Mouse (Mus musculus) embryo, embryonic 9.5 days (tissue): ENCODE data around the gene Nes.
A peak's percentile ranks its signal among the peaks of the same experiment; 100 is the strongest.

Experiments used
- DNase-seq: peaks from one replicate; pipeline ENCODE4 v3.0.0-alpha.2; 2017; ENCODE audit errors: extremely low spot score

Nes gene

DNA sequence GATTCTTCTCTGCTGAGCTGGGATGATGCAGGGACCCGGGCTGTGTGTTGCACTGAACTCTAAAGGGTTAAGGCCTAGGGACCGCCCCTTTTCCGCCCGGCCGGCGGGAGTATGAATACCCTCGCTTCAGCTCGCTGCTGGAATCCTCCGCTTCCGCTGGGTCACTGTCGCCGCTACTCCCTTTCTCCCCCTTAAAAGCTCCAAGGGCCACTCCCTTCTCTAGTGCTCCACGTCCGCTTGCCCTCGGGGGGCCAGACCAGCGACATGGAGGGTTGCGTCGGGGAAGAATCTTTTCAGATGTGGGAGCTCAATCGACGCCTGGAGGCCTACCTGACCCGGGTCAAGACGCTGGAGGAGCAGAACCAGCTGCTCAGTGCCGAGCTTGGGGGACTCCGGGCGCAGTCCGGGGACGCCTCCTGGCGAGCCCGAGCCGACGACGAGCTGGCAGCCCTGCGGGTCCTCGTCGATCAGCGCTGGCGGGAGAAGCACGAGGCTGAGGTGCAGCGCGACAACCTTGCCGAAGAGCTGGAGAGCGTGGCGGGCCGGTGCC is at the start of gene Nes:
Nes (plus strand) TSS at position 140 of the 550 bp plus-strand sequence.
- DNase-seq, result peak; percentile 91

DNA sequence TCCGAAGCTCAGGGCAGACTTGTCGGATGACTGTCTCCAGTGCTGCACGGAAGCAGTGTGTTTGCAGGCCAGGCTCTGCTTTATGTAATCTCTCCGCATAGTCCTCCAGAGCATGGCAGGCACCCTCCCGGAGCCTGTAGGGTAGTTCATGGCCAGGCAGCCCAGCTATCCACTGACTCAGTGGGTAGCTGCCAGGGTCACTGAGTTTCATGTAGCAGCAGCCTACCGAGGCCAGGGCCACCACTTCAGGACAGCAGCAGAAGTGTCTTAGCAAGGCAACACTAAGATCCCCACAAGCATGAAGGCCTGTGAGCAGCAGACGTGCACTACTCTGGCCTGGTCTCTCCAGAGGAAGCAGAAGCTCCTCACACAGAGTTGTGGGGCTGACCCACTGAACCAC is 45.9 kb upstream of the Nes start:
- no peak for DNase-seq

DNA sequence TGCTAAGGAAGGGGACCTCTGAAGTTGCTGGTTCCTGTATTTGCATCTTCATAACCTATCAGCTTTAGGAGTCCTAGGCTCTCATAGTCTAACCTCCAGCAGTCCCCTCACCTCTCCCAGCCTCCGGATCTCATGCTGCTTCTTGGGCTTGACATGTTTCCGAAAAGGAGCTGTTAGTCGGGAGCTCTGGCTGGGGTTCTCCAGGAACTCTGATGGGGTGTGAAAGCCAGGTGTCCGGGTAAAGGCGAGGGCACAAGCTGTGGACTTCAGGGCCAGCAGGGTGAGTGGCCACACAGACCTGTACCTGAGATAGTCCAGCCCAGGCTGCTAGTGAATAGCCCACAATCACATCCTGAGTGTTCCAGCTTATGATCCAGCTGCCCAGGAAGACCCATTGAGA is 43.4 kb upstream of the Nes start:
- no peak for DNase-seq

DNA sequence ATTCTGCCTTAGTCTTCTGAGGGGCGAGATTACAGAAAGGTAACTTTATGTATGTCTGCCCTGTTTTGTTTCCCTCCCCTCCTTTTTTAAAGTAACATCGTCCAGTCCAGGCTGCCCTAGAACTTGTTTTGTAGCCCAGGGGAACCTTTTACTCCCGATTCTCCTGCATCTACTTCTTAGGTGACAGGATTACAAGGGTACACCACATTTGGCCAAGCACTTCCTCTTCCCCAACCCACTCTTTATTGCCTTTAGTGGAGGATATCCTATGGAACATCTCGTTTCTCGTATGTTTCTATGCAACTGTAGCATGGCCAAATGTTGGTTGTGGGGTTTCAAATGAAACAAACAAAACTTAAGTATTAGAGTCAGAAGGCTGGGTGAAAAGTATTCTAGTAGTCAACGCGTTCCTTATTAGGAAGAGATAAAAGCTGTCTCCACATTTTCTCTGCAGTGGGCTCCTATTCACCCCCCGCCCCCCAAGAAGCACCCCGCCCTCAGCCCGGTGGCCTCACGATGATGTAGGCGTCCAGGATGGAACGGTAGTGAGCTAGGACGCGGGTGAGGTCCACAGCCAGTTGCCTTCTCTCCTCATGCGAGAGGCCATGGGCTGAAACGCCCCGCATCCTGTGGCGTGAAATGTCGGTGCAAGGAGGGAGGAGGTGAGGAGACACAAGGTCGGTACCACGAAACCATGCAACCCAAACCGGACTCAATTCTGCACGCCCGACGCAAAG is 41.4 kb upstream of the Nes start:
- DNase-seq, result no peak

DNA sequence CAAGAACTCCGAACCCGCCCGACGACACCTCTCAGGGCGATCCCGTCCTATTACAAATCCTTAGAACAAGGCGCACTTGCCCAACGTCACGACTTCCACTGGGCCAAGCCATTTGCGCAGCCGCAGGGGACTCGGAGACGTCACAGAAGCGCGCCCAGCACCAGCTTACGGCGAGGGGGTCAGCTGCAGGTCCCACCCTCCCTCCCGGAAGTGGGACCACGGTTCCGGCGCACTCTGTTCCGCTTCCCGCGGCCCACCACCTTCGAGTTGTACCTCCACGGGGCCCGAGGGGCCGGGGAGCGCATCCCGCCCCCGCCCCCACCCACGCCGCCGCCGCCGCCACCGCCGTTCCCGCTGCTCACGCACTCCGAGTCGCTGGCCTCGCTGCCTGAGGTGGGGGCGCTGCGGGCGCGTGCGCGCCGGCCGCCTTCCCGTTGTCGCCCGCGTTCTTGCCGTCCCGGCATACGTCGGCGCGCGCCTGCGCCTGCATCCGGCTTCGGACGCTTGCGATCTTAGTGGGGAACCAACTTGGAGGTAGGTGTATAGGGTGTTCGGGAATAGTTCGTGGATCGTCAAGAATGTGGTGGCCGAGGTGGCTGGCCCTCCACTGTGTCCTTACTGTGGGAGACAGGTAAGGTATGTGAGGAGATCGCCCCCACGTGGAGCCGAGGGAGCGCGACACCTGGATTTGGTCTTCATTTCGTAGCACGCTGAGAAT is 40.6 kb upstream of the Nes start, which contains the start of the genes Isg20l2 and Rrnad1:
Isg20l2 (plus strand) TSS at position 237 of the 718 bp plus-strand sequence.
Rrnad1 (minus strand) TSS at position 640 of the 718 bp plus-strand sequence.
- DNase-seq, result peak; percentile 97

DNA sequence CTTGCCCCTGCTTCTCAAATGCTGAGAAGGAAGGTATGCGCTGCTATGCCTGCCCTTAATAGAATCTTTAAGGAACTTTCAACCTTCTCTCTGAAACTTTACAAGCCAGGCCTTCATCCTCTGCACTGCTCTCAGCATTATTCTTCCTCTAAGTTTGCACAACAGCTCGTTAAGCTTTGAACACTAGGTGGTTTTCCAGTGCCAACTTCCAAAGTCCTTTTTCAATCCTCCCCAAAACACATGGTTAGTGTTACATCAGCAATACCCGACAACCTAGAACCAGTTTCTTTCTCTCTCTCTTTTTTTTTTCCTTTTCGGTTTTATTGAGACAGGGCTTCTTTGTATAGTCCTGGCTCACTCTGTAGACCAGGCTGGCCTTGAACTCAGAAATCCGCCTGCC is 36.9 kb upstream of the Nes start:
- no peak for DNase-seq

DNA sequence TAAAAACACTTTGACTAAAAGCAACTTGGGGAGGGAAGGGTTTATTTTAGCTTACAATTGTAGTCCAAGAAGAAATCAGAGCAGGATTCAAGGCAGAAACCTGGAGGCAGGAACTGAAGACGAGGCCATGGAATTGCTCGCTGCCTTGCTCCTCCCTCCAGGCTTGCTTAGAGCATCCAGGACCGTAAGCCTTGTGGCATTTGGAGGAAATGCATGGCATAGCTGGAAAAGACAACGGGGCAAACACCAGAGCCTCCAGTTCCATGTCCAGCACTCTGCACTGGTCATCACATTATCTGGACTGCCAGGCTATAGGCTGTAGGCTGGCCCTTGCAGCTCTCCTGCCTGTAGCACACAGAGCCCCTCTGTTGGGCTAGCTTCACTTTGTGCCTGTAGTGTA is 36.4 kb upstream of the Nes start:
- no peak for DNase-seq

DNA sequence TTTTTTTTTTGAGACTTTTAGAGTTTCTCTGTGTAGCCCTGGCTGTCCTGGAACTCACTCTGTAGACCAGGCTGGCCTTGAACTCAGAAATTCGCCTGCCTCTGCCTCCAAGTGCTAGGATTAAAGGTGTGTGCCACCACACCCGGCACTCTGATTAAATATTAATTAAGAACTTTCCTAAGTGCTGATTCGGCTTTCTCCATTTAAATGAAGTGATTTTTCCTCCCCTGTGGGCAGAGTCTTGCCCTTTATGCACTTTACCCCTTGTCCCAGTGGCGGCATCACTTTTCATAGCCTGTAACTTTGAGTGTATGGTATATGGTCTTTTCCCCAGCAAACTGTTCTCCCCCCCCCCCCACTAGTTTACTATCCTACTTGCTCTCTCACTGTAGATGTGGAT is 35.7 kb upstream of the Nes start:
- no peak for DNase-seq

DNA sequence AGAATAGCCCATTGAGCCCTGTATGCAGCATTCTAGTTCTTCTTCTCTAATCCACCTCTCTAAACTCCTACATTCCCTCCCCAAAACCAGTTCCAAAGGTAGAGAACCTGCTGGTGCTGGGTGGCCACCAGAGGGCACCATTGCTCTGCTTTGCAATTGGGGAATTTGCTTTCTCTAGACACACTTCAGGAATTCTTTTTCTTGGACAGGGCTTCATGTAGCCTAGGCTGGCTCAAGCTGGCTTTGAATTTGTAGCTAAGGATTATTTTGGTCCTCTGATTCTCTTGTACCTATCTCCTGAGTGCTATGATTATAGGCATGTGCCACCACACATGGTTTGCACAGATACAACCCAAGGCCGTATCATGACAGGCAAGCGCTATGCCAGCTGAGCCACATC is 35.1 kb upstream of the Nes start:
- DNase-seq, result peak; percentile 75

DNA sequence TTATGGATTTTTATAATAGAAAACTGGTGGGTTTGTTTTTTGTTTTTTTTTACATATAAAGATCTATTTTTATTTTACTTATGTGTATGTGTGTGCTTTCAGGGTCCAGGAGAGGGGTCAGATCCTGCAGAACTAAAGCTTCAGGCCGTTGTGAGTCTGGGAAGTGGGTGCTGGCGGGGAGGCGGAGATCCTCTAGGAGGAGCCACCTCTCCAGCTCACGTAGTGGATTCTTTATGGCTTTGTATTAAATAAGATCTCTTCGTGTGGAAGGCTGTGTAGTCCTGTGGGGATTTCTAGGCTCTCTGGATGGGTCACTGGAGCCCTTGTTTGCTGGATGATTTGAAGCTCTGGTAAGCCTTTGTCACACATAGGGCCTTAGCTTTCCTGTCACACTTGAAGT is 30.3 kb upstream of the Nes start:
- no peak for DNase-seq

DNA sequence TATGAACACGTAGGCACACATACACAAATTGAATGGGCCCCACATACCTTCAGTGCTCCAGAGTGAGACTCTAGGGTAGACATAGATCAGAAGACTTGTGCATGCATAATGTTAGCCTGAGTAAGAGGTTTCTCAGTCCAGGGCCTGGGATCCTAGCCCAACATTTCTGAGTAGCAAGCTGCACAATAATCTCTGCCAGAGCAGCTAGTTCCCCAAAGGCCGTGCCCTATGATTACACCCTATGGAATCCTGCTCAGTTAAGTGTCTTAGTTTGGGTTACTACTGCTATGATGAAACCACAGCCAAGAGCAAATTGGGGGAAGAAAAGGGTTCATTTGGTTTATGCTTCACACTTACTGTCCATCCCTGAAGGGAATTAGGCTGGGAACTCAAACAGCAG is 28.4 kb upstream of the Nes start:
- no peak for DNase-seq

DNA sequence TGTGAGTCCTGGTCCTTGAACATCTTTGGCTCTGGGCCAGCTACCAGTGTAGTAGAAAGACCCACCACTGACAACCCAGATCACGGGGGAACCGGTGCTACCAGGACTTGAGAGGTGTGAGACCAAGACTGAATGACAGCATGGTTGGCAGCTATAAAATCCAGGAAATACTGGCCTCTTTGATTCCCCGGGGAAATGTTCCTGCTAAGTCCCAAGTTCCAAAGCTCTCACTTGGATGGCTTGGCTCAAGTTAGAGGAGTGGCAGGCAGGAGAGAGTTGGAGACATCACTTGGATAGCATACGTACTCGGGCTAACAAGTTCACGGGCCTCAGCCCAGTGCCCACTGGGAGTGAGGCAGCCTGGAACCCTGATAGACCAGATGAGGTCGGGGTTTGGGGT is 27.3 kb upstream of the Nes start:
- DNase-seq, result no peak

DNA sequence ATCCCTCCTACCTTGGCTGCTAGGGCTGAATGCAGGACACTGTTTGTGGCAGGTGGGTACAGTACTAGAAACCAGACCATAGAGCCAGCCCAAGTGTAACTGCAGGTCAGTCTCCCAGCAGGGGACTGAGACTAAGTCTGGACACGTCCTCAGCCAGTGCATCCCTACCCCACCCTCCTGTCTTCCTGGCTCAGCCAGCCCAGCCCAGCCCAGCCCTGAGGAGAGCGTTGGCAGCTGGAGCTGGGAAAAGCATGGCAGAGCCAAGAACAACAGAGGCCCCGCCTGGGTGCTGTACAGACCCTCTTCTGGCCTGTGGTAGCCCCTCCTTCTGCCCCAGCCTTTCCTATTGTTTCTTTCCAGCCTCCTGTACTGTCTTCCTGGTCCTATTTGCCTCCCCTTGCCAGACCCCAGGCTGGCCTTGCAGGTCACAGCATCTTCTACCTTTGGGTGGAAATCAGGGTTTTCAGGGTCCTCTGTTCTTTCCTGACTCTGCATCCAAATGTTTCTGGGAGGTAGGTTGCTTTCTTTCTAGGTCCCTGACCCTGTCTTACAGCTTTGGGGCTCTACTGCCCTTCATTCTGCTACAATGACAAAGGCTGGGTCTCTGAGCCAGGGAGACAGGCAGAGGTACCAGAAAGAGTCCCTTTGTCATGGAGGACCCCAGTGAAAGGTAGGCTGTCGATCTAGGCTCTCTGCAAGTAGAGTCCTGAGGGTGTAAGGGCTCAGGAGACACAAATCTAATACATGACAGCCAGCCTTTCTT is 25.9 kb upstream of the Nes start:
- peak; percentile 32 for DNase-seq

DNA sequence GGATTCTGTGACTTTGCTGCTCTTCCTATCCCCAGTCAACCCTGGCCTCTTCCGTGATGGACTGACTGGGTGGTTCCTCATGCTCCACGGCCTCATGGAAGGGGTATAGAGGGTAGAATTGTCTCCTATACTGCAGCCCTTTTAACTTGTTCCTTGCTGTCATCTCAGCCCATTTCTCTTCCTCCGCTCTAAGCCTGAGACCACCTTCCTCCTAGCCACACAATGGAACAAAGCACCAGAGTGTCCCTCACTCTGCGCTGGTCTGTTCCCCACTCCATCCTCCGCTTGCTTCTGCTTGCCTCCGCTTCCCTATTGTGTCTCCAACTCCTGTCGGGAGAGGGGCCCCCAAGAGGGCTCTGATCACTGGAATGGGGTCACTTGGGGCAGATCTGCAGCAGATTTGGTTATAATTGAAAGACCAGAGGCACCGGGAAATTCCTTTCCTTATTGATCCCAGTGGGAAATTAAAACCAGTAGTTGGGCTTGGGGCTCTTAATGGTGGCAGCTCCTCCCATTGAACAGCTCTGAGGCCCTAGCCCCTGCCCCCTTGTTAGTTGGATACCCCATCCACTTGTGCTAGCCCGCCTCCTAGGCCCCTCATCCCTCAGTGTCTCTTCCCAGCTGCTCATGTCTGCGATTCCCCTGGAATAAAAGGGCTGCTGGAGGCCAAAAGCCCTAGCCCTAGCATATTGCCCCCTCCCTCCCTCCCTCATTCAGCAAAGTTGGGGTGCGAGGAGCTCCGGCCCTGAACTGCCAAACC is 24.9 kb upstream of the Nes start:
- DNase-seq, result peak; percentile 70

DNA sequence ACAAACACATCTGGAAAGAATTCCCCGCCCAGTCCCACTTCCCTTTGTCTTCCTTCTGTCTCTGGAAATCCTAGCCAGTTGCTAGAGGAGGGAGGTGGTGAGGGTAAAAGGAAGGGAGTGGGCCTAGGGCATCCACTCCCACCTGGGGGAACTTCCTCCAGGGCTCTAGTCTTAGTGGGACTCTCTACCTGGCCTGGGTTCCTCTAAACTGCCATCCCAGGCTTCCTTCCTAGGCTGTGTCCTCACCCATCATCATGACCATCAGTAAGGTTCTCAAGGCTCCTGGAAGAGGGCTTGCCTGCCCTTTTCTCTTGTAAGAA is 24.4 kb upstream of the Nes start:
- no peak for DNase-seq

DNA sequence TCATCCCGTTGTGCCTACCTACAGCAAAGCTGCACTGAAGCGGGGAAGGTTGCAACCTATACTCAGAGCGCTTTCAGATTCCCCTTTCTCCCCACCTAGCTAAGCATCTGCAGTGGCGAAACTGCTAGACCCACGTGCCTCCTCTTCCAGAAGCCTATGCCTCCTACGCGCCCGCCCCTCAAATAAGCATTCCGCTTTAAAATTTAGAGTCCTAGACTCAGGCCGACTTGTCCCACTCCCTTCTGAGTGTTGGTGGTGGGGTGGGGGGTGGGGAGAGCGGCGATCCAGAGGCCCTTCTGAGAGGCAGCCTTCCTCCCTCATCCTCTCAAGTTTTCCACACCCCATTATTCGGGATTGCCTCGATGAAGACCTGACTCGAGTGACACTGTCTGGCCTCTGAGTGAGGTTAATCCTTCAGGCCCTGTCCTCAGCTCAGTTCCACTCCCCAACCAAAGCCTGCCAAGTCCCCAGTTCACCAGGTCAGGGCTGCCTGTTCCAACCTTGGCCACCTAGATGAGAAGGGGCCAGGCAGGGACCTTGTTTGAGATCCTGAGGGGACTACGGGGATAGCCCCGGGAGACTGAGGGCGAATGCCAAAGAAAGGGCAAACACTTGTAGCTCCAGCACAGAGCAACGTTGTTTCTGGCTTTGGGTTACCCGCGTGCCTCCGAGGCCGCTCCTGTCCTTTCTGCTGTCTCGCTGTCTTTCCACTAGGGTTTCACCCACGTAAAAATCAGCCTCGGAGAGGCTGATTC is 23.6 kb upstream of the Nes start:
- DNase-seq, result peak; percentile 81

DNA sequence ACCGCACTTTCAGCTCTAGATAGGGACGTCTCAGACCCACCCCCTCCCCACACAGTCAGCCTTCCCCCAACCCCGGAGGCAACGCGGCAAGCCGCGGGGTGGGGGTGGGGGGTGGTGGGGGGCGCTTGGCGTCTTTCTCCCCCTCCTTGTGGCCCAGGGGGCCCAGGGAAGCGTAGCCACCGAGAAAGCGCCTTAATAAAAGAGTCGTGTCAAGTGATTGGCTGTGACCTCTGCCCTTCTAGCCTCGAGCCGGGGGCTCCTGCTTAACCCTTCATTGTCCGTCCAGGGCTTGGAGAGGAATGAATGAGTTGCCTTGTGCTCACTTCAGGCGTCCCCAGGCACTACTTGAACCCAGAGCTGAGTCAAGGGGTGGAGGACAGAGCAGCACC is 23.1 kb upstream of the Nes start:
- DNase-seq, result peak; percentile 94

DNA sequence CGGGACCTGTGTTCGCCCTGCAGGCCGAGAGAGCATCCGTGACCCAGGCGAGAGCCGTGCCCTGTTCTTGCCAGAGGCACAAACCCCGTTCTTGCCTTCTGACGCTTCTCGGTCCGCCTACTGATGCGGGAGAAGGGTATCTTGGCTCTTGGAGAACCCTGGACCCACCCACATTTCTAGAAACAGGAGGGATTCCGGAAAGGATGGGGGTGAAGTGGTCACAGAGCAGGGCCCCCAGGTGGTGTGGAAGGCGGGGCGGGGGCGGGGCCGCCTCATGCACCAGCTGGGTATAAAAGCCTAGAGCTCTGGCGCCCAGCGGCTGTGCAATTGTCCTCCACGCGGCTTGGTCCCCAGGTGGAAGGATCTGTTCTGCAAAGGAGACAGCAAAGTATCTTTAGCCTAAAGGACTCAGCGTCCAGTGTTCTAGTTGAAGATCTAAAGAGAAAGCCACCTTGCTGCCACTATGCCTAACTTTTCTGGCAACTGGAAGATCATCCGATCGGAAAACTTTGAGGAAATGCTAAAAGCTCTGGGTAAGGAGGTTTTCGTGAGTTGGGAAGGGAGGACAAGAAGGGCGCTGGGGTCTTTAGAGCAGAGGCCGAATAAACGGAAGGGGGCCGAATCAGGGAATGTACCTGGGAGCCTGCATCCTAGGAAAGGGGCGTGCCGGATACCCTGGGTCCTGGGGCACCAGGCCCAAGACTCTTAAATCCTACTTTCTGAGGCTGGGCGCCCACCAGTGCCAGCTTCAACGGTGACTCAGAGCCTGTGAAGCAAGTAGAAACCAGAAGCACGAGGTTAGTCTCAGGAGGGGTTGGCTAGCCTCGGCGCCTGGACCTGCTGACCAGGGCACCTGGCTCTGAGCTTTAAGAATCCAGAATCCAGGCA is 22.3 kb upstream of the Nes start, which contains the start of gene Crabp2:
Crabp2 (plus strand) TSS at position 289 of the 888 bp plus-strand sequence.
- peak; percentile 87 for DNase-seq

DNA sequence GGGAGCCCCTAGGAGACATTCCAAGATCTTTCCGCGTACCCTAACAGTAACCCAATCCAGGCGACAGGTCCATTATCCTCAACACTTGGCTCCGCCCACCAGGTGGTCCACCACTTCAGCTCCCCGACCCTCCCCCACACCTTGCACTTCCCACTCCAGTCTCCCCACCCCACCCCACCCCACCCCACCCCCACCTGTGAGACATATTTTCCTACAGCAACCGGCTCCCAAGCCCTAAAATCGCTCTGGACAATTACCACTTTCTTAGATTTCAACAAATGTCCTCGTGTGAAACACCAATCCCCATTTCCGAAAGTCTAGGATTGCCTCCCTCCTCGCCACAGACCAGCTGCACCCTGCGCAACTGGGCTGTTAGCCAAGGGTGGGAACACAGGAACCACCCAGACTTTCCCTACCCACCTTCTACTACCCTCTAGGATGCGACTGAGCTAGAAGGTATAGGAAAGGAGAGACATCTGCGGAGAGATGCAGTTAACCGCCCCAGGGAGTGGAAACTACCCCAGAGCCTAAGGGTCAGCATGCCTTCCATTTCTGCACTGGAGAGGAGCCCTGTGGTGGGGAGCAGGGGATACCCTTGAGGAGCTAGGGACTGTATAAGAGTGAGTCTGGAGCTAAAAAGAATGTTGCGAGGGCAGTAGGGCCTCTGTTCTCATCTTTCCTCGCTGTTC is 21.5 kb upstream of the Nes start:
- peak; percentile 45 for DNase-seq
